Mouse (Mus musculus) neural tube, embryonic 14.5 days (tissue): ENCODE measurements around the gene Nrarp. TPM values are rescaled to one million over a fixed set of nuclear protein-coding genes. Genes with fewer than 3 reads are reported as not detected.
A peak's percentile ranks its signal among the peaks of the same experiment; 100 is the strongest.

Experiments used
- ATAC-seq: fragments of 200-750 bp; cut with Nextera tagmentation; 2 replicates; pipeline ENCODE4 v1.8.0; 2017; ENCODE audit warnings: low read depth, mild to moderate bottlenecking, moderate TSS enrichment, moderate library complexity
- H3K27ac ChIP-seq: fragments of 300-500 bp; sonication (generic); 2 replicates; pipeline ENCODE4 v1.5.1; 2014; ENCODE audit warnings: low read depth, mild to moderate bottlenecking, control low read depth, low read length, moderate library complexity, mixed read lengths
- H3K27me3 ChIP-seq: fragments of 300-500 bp; sonication (generic); 2 replicates; pipeline ENCODE4 v1.6.1; 2014; ENCODE audit warnings: low read length; ENCODE audit not compliant: control insufficient read depth, insufficient read depth
- H3K36me3 ChIP-seq: fragments of 300-500 bp; sonication (generic); 2 replicates; pipeline ENCODE4 v1.6.1; 2014; ENCODE audit warnings: low read length, mixed read lengths; ENCODE audit not compliant: control insufficient read depth, insufficient read depth
- H3K4me1 ChIP-seq: fragments of 300-500 bp; sonication (generic); 2 replicates; pipeline ENCODE4 v1.6.1; 2014; ENCODE audit warnings: low read length; ENCODE audit not compliant: control insufficient read depth, insufficient read depth
- H3K4me2 ChIP-seq: fragments of 300-500 bp; sonication (generic); 2 replicates; pipeline ENCODE4 v1.6.1; 2014; ENCODE audit warnings: mild to moderate bottlenecking, low read depth, low read length, control low read depth
- H3K4me3 ChIP-seq: fragments of 300-500 bp; sonication (generic); 2 replicates; pipeline ENCODE4 v1.5.1; 2014; ENCODE audit warnings: low read depth, low read length, control low read depth, mixed read lengths
- H3K9ac ChIP-seq: fragments of 300-500 bp; sonication (generic); replicated peaks from 2 replicates; pipeline ENCODE4 v1.6.1; 2014; ENCODE audit warnings: low read depth, mild to moderate bottlenecking, control low read depth, low read length, mixed read lengths
- H3K9me3 ChIP-seq: fragments of 300-500 bp; sonication (generic); 2 replicates; pipeline ENCODE4 v1.6.1; 2016; ENCODE audit warnings: low read length; ENCODE audit not compliant: control insufficient read depth
- WGBS: fragments of 180-500 bp; shearing (Covaris S2); extraction: QIAGEN DNeasy Blood & Tissue Kit; methylation state at CpG from one replicate; pipeline ENCODE4 v1.1.7; 2014; 5-methylcytosine and 5-hydroxymethylcytosine counted together
- polyA plus RNA-seq: library from polyadenylated mRNA; unstranded; fragments of >200 nt; fragmentation: Nextera tagmentation; extraction: Ambion mirVana; gene quantifications from 2 replicates; pipeline ENCODE4 v1.2.1, GENCODE M21; 2014

Nrarp gene
- polyA plus RNA-seq: 10.7 and 15.1 TPM in 2 replicates

DNA sequence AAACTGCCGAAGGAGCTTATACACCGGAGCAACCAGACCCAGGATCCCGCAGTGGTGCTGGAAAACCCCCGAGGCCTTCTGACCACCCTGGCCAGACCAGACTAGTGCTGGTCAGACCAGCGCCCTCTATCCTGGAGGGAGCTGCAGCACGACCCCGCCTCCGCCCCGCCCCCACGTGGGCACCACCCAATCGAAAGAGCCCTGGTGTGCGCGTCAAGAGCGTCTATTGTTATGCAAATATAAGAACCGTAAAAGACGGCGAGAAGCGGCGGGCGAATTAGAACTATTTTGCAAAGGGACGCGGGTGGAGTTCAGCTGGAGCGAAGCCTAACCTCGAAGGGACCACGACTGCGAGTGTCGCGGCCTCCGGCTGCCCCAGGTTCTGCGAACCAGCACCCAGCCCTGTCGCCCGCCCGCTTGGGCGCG lies at the start of gene Nrarp:
Nrarp (plus strand) TSS at position 281 of the 426 bp plus-strand sequence.
- Histone ChIP-seq H3K4me1 (peaks cover 20% of the 10 kb centered on the region), H3K36me3 (no peaks in the 10 kb centered on the region), H3K9me3 (no peaks in the 10 kb centered on the region), H3K4me3 (peak within 1 kb of the TSS; percentile 63), H3K27me3 (no peaks in the 10 kb centered on the region), H3K9ac (peak within 1 kb of the TSS; percentile 51), H3K27ac (peak within 1 kb of the TSS; percentile 74), H3K4me2 (peak within 1 kb of the TSS; percentile 82)
- under 1% methylated on average over 34 of the region's 35 CpGs for WGBS
- peak; percentile 88 for ATAC-seq

DNA sequence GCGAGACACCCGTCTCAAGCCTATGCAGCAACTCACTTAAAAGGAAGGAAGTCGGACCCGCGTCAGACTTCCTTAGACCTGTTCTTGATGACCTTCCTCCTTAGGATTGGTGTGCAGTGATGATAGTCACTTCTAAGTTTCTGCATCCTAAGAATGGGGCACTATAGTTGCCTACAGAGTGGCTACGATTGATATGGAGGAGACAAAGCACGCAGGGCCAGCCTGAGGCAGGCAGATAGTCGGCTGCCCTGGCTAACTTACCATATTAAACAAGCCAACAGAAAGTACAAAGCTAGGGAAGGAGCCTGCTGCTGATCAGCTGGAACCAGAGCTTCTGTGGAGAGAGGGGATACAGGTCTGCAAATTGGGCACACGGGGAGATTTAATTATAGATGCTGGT lies 49.0 kb upstream of the Nrarp start:
- Histone ChIP-seq H3K4me1 (peaks cover 7% of the 10 kb centered on the region; the same call in 1 of the 2 replicates), H3K9ac (no peak overlapping the region), H3K4me3 (no peak overlapping the region), H3K27ac (no peak overlapping the region), H3K4me2 (no peak overlapping the region), H3K27me3 (no peaks in the 10 kb centered on the region), H3K9me3 (no peaks in the 10 kb centered on the region), H3K36me3 (no peaks in the 10 kb centered on the region)
- WGBS: 80% methylated on average over 9 of the region's 9 CpGs
- no peak for ATAC-seq

DNA sequence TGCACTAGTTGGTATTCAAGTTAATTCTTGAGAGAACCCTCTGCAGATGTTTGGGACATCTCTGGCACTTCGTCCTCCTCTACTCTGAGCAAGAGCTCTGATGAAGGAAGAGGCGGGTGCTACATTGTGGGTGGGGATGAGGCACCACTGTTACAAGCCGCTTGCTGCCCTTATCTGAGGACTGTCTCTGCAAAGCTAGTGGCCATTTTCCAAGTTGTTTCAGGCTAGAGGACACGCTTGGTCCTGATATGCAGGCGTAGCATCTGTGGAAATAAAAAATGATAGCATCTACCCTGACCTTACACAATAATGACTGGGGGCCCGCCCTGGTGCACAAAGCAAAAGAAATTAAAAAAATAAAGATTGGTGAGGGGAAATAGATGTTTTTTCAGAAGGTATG lies 42.7 kb upstream of the Nrarp start:
- WGBS: 81% methylated on average over 6 of the region's 6 CpGs
- Histone ChIP-seq H3K36me3 (no peaks in the 10 kb centered on the region), H3K4me2 (no peak overlapping the region), H3K27ac (no peak overlapping the region), H3K27me3 (no peaks in the 10 kb centered on the region), H3K4me3 (no peak overlapping the region), H3K9me3 (no peaks in the 10 kb centered on the region), H3K9ac (no peak overlapping the region), H3K4me1 (no peaks in the 10 kb centered on the region)
- no peak for ATAC-seq

GRCm38 (mm10) chr2:25141185-25141584 lies 39.4 kb upstream of the Nrarp start:
- Histone ChIP-seq H3K4me2 (no peak overlapping the region), H3K9me3 (no peaks in the 10 kb centered on the region), H3K4me1 (no peaks in the 10 kb centered on the region), H3K4me3 (no peak overlapping the region), H3K9ac (no peak overlapping the region), H3K36me3 (no peaks in the 10 kb centered on the region), H3K27ac (no peak overlapping the region), H3K27me3 (no peaks in the 10 kb centered on the region)
- WGBS: 66% methylated on average over 4 of the region's 4 CpGs
- ATAC-seq: no peak

- Histone ChIP-seq H3K4me3 (no peak overlapping the region), H3K9ac (no peak overlapping the region), H3K9me3 (no peaks in the 10 kb centered on the region), H3K27ac (no peak overlapping the region), H3K36me3 (no peaks in the 10 kb centered on the region), H3K4me1 (no peaks in the 10 kb centered on the region), H3K4me2 (no peak overlapping the region), H3K27me3 (no peaks in the 10 kb centered on the region)
- ATAC-seq: no peak
- 88% methylated on average over 5 of the region's 5 CpGs for WGBS
These were observed 38.6 kb upstream of the Nrarp start for GRCm38 (mm10) chr2:25141921-25142320.

DNA sequence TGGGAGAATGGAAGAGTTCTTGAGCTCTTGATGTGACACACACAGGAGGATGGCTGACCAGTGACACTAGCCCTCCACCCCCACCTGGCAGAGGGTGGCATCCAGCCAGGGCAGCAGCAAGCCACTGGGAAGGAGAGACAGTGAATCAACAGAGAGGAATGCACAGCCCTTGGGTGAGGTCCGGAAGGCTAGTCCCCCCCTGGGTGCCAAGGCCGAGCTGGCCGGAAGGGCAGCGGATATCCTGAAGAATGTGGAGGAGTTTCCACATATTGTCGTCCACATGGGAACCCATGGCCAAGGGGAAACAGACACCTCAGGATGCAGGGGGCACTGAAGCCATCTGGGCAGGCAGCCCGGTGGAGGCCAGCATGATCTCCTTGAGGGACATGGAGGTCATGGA lies 35.2 kb upstream of the Nrarp start:
- Histone ChIP-seq H3K27me3 (no peaks in the 10 kb centered on the region), H3K27ac (no peak overlapping the region), H3K36me3 (no peaks in the 10 kb centered on the region), H3K4me2 (no peak overlapping the region), H3K9ac (no peak overlapping the region), H3K4me3 (no peak overlapping the region), H3K9me3 (no peaks in the 10 kb centered on the region), H3K4me1 (no peaks in the 10 kb centered on the region)
- ATAC-seq: no peak
- WGBS: 89% methylated on average over 6 of the region's 6 CpGs

DNA sequence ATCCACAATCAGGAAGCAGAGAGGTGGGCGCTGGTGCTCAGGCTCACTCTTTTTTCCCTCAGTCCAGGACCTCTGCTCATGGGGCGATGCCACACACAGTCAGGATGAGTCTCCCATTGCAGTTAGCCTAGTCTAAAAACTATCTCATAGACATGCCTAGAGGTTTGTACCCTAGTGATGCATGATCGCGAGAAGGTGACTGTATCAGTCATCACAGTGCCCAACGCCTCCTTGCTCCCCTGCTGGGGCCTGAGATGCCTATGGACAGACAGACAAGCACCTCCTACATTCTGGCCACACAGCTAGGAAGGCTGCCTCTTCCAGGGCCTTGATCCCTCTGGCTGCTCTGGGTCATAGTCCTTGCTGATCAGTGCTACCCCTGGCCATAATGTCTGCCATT lies 33.2 kb upstream of the Nrarp start:
- Histone ChIP-seq H3K27ac (no peak overlapping the region), H3K9me3 (no peaks in the 10 kb centered on the region), H3K4me2 (no peak overlapping the region), H3K9ac (no peak overlapping the region), H3K4me1 (no peaks in the 10 kb centered on the region), H3K4me3 (no peak overlapping the region), H3K27me3 (no peaks in the 10 kb centered on the region), H3K36me3 (no peaks in the 10 kb centered on the region)
- 92% methylated on average over 5 of the region's 5 CpGs for WGBS
- ATAC-seq: no peak

- Histone ChIP-seq H3K4me2 (no peak overlapping the region), H3K9ac (no peak overlapping the region), H3K36me3 (no peaks in the 10 kb centered on the region), H3K27ac (no peak overlapping the region), H3K4me3 (no peak overlapping the region), H3K27me3 (no peaks in the 10 kb centered on the region), H3K9me3 (no peaks in the 10 kb centered on the region), H3K4me1 (no peaks in the 10 kb centered on the region)
- ATAC-seq: no peak
- WGBS: 87% methylated on average over 5 of the region's 5 CpGs
These were observed 32.7 kb upstream of the Nrarp start for GRCm38 (mm10) chr2:25147892-25148291.

- no peaks in the 10 kb centered on the region for H3K27me3 ChIP-seq
- ATAC-seq: no peak
- no peak overlapping the region for H3K9ac ChIP-seq
- no peak overlapping the region for H3K27ac ChIP-seq
- no peaks in the 10 kb centered on the region for H3K4me1 ChIP-seq
- H3K4me3 ChIP-seq: no peak overlapping the region
- no peak overlapping the region for H3K4me2 ChIP-seq
- 89% methylated on average over 2 of the region's 2 CpGs for WGBS
- no peaks in the 10 kb centered on the region for H3K36me3 ChIP-seq
- H3K9me3 ChIP-seq: no peaks in the 10 kb centered on the region
These were observed 30.9 kb upstream of the Nrarp start for GRCm38 (mm10) chr2:25149643-25150042.
